Mouse (Mus musculus) retina, adult 2 months (tissue): ENCODE measurements around the gene 4930539E08Rik.

Experiments used
- DNase-seq: peaks from one replicate; pipeline ENCODE4 v3.0.0-alpha.2; 2012; ENCODE audit warnings: low read depth, low spot score

Gene 4930539E08Rik

DNA sequence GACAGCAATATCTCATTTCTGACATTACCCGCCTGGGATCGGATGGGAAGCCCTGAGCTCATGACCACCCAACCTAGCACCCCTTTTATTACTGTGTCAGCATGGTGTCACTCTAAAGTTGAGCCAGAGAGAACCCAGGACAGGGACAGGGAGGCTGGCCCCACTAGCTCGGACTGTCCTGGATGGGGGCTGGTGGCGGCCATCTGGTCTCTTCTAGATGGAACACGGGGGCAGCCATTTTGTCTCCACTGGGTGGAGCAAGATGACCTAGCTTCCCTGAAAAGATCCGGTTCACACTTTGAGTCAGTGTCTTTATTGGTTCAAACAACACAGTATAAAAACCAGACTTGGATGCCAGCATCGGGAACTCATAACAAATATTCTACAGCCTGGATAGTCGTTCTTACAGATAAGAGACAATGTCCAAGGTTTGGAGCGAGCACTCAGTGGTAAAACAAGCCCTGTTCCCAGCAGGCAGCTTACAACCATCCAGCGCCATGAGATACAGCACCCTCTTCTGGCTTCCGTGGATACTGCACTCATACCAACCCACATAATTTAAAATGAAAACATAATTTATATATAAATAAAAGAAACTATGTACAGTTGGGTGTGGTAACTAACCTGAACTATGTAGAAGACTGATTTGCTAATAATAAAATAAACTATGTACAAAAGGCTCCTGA lies 18.9 kb downstream of the 4930539E08Rik start:
- no peak for DNase-seq

DNA sequence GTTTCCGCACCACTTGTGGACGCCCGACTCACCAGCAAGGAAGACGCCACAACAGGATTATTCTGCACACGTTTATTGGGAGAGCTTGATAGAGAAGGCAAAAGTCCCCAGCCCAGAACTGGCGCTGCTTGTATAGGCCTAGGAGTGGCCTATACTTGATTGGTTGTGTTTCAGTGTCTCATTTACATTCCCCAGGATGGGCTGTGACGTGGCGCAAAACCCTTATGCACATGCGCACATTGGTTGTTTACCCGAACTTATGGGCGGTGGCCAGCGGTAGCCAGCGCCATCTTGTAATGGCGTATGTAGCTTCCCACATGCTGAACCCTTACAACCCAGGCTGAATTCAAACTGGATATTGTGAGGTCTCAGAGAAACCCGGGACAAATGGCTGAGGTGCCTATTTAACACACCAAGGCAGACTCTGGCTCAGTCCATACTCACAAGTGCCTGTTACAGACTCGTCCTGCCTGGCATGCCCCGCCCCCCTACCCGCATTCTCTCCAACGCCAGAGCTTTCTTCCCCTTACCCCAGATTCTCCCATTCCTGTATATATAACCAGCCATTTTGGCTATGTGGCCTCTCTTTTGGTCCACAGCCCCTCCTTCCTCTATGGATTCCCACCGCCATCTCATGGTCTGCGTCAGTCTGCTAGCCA lies 19.8 kb downstream of the 4930539E08Rik start:
- DNase-seq = no peak

- no peak for DNase-seq
These were observed 20.9 kb downstream of the 4930539E08Rik start for GRCm38 (mm10) chr17:28894050-28894767.

GRCm38 (mm10) chr17:28886266-28886665 lies 28.9 kb downstream of the 4930539E08Rik start:
- DNase-seq = no peak

- no peak for DNase-seq
These were observed 29.9 kb downstream of the 4930539E08Rik start for GRCm38 (mm10) chr17:28885231-28885630.

DNA sequence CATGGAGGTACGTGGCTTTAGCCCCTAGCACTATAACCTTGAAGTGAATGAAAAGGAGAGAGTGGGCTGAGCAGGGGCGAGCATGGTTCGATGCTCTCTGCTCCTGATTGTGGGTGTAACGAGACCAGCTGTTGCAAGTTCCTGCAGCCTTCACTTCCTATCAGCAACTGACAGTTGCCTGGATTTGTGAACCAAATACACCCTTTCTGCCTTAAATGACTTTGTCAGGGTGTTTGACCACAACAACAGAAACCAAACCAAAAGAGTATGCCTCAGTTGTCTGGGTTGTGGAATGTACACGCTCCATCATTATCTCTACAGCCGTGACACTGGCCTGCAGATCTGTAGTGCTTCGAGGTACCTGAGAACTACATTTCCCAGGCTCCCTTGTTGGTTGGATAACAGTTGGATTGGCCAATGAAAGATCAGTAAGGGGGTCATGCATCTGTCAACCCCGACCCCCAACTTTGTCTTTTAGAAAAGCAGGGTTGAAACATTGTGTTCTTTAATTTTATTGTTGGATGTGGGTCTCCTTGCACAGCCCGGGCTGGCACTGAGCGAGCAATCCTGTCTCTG lies 31.1 kb downstream of the 4930539E08Rik start:
- DNase-seq = no peak

DNA sequence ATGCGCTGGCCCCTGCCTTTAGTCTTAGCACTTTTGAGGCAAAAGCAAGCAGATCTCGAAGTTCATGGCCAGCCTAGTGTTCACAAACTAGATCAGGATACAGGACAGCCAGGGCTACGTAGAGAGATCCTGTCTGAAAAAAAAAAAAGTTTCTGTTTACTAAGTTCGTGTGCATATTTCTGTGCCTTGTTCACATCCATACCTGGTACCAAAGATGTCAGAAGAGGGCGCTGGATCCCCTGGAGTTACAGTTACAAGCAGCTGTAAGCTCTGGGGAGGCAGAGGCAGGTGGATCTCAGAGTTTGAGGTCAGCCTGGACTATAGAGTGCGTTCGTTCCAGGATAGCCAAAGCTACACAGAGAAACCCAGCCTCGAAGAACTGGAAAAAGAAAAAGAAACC lies 32.3 kb downstream of the 4930539E08Rik start:
- DNase-seq = no peak

GRCm38 (mm10) chr17:28882316-28882715 lies 32.8 kb downstream of the 4930539E08Rik start:
- no peak for DNase-seq

DNA sequence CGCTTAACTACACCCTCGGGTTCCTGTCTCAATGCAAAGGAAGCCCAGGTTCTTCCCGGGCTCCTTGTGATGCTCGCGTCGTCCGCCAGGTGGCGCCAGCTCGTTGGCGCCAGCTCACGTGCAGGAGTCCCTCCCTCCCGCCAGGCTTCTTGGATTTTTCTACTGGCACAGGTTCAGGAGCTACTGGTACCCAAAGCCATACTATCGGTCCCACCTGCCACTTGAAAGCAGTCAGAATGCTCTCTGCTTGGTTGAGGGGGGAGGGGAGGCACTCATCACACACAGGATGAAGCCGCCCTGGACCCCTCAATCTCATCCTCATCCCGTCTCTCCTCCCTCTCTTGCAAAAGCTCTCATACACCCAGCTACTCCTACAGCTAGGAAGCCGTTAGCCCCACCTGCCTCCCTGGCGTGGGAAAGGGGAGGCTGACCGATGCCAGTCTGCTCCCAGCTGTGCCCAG lies 35.2 kb downstream of the 4930539E08Rik start:
- no peak for DNase-seq

DNA sequence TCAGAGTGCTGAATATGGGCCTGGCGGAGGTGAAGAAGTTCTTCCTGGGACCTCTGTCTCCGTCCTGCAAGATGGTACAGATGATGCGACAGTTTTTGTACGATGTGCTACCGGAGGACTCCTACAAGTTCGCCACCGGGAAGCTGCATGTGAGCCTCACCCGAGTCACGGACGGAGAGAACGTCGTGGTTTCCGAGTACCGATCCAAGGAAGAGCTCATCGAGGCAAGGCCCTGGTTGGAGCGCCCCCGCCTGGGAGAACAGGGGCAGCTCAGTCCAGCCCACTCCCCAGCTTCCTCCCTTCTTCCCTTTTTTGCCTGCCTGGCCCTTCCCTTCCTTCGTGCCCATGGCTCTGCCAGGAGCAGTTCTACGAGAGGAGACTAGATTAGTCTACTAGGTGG lies 38.3 kb downstream of the 4930539E08Rik start:
- DNase-seq = no peak

DNA sequence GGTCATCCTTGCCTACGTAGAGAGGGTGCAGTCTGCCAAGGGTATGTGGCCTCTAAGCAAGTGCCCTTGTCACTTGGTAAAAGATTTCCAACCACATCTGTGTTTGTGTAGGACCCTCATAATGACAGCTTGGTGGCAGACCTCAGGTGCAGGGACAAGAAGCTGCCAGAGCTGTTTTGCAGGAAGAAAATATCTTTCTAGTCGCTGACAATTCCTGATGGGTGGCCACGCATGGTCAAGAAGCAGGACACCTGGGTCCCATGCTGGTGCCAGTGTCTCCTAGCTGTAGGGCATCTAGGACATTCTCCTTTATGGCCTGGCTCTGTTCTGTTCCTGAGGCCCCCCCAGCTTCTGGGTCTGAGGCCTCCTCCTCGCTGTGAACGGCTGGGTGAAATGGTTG lies 38.8 kb downstream of the 4930539E08Rik start:
- DNase-seq = no peak

- no peak for DNase-seq
These were observed 39.8 kb downstream of the 4930539E08Rik start for GRCm38 (mm10) chr17:28875316-28875715.

DNA sequence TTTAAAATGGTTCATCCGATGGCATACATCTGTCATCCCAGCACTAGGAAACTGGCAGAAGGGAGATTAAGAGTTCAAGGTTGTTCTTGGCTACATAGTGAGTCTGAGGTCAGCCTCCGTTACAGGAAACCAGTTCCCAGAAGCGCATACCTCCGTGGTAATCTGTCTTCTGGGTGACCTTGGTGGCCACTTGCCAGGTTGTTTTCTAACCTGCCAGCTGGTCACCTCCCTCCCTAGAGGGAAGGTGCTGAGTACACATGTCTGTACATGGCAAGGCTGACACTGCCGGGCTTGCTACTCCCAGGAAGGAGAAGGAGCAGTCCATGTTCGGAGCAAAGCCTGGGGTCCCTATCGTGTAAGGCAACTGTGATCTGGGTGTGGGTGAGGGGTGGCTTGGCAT lies 40.3 kb downstream of the 4930539E08Rik start:
- DNase-seq = no peak

DNA sequence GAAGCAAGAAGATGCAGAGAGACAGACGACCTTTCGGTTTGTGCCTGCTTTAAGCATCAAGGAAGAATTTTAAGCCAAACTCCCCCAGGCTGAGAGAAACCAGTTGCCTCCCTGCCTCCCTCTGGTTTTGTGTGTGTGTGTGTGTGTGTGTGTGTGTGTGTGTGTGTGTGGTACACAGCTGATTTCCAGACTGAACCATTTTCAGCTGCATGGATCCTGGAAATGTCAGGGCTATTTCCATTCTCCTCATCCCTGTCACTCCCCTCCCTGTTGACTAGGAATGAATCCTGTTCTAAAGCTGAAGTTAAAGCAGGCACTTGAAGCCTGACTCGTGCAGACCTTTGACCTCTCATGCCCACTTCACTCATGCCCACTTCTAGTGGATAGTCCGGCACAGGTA lies 40.9 kb downstream of the 4930539E08Rik start:
- DNase-seq = no peak

DNA sequence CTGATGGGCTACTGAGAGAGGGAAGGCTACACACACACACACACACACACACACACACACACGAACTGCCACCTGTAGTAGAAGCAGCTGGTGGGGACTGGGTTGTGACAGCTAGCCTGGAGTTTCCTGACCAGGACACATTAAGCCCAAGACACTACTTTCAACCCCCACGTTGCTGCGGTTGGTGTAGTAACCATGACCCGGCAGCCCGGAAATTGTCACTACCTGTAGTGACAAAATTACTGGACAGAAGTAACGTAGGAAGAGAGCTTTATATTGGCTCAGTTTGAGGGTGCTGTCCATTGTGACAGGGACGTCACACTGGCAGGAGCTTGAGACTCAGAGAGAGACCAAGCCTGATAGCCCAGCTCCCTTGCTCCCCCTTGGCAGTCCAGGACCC lies 42.8 kb downstream of the 4930539E08Rik start:
- no peak for DNase-seq

GRCm38 (mm10) chr17:28871831-28872230 lies 43.3 kb downstream of the 4930539E08Rik start:
- no peak for DNase-seq

- DNase-seq = no peak
These were observed 44.7 kb downstream of the 4930539E08Rik start for GRCm38 (mm10) chr17:28870435-28870834.

DNA sequence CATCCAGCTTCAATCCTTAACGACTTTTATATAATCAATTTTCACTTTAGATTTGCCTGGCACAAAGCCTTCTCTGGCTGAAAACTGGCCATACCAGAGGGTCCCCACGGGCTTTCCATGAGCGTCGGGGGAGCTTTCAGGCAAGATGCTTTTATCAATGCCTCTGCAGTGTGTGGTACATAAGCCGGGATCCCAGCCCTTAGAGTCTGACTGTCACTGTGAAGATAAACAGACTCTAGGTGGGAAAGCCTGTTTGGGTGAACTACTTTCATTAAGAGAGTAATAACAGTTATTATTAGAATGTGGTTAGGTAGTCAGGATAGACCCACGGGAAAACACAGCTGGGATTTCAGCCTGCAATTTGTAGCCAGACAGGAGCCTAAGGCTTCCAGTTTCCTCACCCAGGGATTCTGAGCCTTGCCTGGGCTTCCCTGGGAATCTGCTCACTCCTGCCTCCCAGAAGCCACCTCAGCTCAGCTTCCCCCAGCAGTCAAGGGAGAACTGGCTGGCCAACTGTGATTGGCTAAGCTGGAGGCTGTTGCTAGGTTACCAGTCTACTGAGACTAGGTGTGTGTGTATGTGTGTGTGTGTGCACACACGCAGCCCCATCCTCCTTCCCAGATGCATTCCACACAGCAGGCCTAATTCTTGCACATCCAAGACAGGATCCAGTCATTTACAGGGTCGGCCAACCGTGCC lies 45.6 kb downstream of the 4930539E08Rik start:
- no peak for DNase-seq

- no peak for DNase-seq
These were observed 47.7 kb downstream of the 4930539E08Rik start for GRCm38 (mm10) chr17:28867381-28867780.

- DNase-seq = no peak
These were observed 48.2 kb downstream of the 4930539E08Rik start for GRCm38 (mm10) chr17:28866921-28867320.

- DNase-seq = no peak
These were observed 50.7 kb downstream of the 4930539E08Rik start for GRCm38 (mm10) chr17:28864464-28864863.

GRCm38 (mm10) chr17:28863926-28864325 lies 51.2 kb downstream of the 4930539E08Rik start:
- DNase-seq = no peak
